Mouse (Mus musculus) c-Kit-negative CD71-positive TER-119-positive erythroid progenitor cells, embryonic 14.5 days (primary cell): ENCODE measurements around the gene Cpvl.

Experiments used
- DNase-seq: peaks from one replicate; pipeline ENCODE4 v3.0.0-alpha.2; 2013; ENCODE audit warnings: low read depth, low spot score

Gene Cpvl

GRCm38 (mm10) chr6:53891109-53891508 lies 87.4 kb downstream of the Cpvl start:
- DNase-seq = no peak

GRCm38 (mm10) chr6:53884931-53885330 lies 93.5 kb downstream of the Cpvl start:
- no peak for DNase-seq

DNA sequence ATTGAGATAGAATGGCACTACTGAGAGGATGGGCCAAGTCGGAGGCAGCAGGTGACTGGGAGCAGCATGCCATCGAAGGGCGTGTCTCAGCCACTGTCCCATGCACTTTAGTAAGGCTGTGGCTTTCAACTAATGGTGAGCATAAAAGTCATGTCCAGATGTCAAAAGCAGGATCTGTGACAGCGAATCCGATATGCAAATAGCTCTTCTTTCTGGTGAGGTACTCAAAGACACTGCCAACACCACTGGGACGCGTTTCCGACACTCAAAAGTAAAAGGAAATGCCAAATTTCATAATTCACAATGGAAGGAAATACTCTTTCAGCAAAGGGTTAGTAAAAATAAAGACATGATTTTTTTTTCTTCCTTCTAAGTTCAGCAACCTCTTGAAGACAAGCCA lies 94.0 kb downstream of the Cpvl start:
- DNase-seq = no peak

DNA sequence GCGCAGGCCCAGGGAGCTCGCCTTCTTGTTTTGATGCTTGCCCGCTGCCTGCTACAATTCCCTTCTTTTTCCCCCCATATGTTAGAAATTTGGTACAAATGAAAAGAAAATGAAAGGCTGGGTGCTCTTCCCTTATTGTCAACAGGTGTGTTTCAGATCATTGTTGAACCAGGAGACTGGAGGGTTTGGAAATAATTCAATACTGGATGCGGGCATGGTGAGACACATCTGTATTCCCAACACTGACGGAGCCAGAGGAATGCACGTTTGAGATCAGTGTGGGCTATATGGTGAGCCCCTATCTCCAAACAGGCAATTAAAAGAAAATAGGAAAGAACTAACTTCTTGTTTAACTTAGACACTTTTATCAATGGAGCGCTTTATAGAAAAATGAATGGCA lies 95.1 kb downstream of the Cpvl start:
- DNase-seq = no peak

GRCm38 (mm10) chr6:53881623-53882022 lies 96.8 kb downstream of the Cpvl start:
- no peak for DNase-seq

GRCm38 (mm10) chr6:53881235-53881606 lies 97.2 kb downstream of the Cpvl start:
- DNase-seq = no peak

GRCm38 (mm10) chr6:53880530-53881234 lies 97.8 kb downstream of the Cpvl start:
- no peak for DNase-seq

DNA sequence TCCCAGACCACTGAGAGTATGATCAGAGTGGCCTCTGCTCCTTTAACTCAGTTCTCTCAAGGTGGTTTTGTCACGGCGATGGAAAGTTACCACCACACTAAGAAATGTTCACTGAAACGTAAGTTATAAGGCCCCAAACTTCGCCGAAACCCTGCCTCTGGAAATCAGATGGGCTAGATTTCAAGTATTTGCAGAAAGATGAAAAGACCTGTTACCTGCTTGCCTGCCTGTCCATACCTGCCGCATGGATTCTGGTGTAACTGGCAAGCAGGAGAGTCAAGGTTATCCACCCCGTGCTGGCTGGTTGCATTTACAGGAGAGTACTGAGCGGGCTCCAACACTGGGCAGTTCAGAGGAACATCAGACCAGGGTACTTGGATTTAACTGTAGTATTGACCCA lies 98.9 kb downstream of the Cpvl start:
- DNase-seq = no peak

- DNase-seq = no peak
Observed at GRCm38 (mm10) chr6:53874881-53875429, 103.5 kb downstream of the Cpvl start.

- DNase-seq = no peak
Observed at GRCm38 (mm10) chr6:53871903-53872302, 106.6 kb downstream of the Cpvl start.

GRCm38 (mm10) chr6:53863011-53863410 lies 115.5 kb downstream of the Cpvl start:
- no peak for DNase-seq

DNA sequence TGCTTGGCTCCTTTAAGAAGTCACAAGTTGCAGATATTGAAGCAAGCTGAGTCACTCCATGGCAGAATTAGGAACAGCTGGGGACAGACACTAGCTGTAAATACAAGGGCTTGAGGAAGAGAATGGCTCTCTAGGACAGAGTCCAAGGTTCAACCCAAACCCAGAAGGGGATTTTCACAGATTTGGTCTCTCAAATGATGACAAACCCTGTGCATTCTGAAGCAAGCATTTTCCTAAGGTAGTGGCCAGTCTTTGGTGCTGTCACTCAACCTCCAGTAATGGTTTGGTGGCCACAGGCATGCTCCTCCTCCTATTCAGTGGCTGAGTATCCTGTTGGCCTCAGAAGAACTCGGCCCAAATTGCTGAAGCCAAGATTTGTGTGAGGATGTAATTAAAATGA lies 119.4 kb downstream of the Cpvl start:
- no peak for DNase-seq

DNA sequence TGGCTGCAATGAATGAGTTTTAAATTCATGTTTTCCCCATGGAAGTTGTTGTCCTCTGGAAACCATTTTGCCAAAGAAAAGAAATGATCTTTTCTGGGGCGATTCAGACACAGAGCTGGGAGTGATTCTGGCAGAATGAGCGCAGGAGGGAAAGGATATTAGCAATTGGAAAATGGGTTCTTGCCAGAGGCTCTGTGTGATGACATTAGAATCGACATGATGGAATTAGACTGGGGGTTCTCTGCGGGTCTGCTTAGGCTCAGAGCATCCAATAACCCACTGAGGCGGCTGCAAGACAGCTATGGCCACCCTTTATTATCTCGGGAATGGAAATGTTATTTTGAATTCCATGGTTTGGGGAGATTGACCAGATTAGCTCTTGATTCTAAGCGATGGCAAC lies 120.6 kb downstream of the Cpvl start:
- DNase-seq = no peak

- DNase-seq = no peak
Observed at GRCm38 (mm10) chr6:53856775-53857174, 121.7 kb downstream of the Cpvl start.

GRCm38 (mm10) chr6:53854971-53855856 lies 123.3 kb downstream of the Cpvl start:
- DNase-seq = no peak

DNA sequence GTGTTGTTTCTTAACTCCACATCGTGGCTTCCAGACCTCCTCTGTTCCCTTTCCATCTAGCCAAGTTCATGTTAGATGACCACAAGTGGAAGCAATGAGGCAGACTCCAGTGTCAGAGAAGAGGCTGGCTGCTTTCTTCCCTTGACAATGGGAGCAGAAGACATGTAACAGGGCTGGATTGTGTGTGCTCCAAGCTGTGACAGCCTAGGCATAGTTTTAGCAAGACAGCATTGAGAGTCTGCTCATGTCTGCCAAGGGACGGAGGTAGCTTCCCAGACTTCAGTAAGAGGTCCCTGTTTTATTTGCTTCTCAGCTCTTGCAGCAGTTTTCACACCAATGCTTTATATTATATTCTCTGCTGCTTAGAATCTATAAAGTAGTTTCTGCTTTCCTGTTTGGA lies 124.2 kb downstream of the Cpvl start:
- no peak for DNase-seq

DNA sequence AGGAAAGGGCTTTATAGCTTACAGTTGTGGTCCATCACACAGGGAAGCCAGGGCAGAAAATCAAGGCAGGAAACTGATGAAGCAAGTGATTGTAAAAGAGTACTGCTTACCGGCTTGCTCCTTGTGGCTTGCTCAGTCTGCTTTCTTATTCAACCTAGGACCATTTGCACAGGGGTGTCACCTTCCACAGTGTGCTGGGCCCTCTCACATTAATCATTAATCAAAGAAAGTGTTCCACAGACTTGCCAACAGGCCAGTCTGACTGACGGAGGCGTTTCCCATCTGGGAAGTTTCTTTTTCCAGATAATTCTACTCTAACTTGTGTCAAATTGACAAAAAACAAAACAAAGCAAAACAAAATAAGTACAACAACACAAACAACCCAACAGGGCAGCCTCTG lies 124.9 kb downstream of the Cpvl start:
- no peak for DNase-seq

- DNase-seq = no peak
Observed at GRCm38 (mm10) chr6:53844626-53845025, 133.8 kb downstream of the Cpvl start.

GRCm38 (mm10) chr6:53825213-53825612 lies 153.3 kb downstream of the Cpvl start:
- DNase-seq = no peak
